Mouse (Mus musculus) ES-E14 (cell line): Measurements from ENCODE around the gene Dnase1l1.

Experiments used
- CHD2 ChIP-seq: IDR thresholded peaks from 2 replicates; pipeline ENCODE4 v1.6.1; 2014; ENCODE audit warnings: mild to moderate bottlenecking, low read depth, low read length, inconsistent platforms
- HCFC1 ChIP-seq: IDR thresholded peaks from 2 replicates; pipeline ENCODE4 v1.6.1; 2012; ENCODE audit warnings: low read length, inconsistent platforms, borderline replicate concordance; ENCODE audit not compliant: insufficient read depth
- MAFK ChIP-seq: IDR thresholded peaks from 2 replicates; pipeline ENCODE4 v1.6.1; 2014; ENCODE audit warnings: mild to moderate bottlenecking, low read depth, low read length, inconsistent platforms; ENCODE audit not compliant: insufficient read depth
- ZC3H11A ChIP-seq: IDR thresholded peaks from 2 replicates; pipeline ENCODE4 v1.6.1; 2012; ENCODE audit warnings: low read depth, mild to moderate bottlenecking, inconsistent platforms, low read length, borderline replicate concordance
- ZNF384 ChIP-seq: IDR thresholded peaks from 2 replicates; pipeline ENCODE4 v1.6.1; 2012; ENCODE audit warnings: low read depth, low read length, inconsistent platforms

- no peak for TF ChIP-seq ZC3H11A
- TF ChIP-seq ZNF384, result no peak
- no peak for TF ChIP-seq HCFC1
- no peak for TF ChIP-seq CHD2
- TF ChIP-seq MAFK, result no peak
Measured at GRCm38 (mm10) chrX:74254153-74254887, 27.8 kb downstream of the Dnase1l1 start, which contains the start of gene Emd.
